Mouse (Mus musculus): ENCODE results near the gene Pnlip. TPM values are rescaled to one million over a fixed set of nuclear protein-coding genes. Genes with fewer than 3 reads are reported as not detected.

The Pnlip gene
- polyA plus RNA-seq, 2 experiments: not detected

DNA sequence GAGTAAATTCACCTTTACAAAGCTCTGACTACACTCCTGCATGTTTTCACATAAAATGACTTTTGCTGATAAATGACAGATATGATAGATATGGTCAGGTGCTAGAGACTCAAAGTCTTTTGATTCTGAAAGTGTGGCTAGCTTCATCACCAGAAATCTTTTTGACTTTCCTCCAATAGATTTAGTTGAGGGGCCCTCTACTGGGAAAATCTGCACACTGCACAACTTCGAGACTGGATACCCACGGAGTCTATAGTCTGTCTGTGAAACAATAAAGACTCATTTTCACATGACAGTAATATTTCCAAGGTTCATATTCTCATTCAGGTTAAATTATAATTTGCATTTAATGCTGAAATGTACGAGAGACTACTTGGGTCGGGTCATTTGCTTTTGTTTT lies 9.8 kb downstream of the Pnlip start:
- Histone ChIP-seq H3K9ac (ENCODE audit: low read depth, low read length, severe bottlenecking) (no peak overlapping the region), H3K36me3 (ENCODE audit: control insufficient read depth, insufficient read depth, low read length) (no peaks in the 10 kb centered on the region), H3K27ac (replicated peaks; ENCODE audit: low read depth, low read length) (no peak overlapping the region), H3K27me3 (ENCODE audit: control insufficient read depth, insufficient read depth, low read length) (no peaks in the 10 kb centered on the region), H3K4me2 (replicated peaks; ENCODE audit: low read depth, low read length, severe bottlenecking) (no peak overlapping the region), H3K9me3 (ENCODE audit: control insufficient read depth, low read length) (no peaks in the 10 kb centered on the region), H3K4me3 (replicated peaks; ENCODE audit: low read length) (no peak overlapping the region), H3K4me1 (ENCODE audit: control insufficient read depth, insufficient read depth, low read length) (no peaks in the 10 kb centered on the region)
- 69% methylated on average over 4 of the region's 4 CpGs for WGBS
- DNase-seq (ENCODE audit: low spot score) (no peak), ATAC-seq (ENCODE audit: low FRiP score, low read depth) (no peak)
- TF ChIP-seq POLR2A (IDR thresholded peaks at IDR 0.05; ENCODE audit: borderline replicate concordance, extremely low read depth, insufficient read depth, insufficient read length): no peak

DNA sequence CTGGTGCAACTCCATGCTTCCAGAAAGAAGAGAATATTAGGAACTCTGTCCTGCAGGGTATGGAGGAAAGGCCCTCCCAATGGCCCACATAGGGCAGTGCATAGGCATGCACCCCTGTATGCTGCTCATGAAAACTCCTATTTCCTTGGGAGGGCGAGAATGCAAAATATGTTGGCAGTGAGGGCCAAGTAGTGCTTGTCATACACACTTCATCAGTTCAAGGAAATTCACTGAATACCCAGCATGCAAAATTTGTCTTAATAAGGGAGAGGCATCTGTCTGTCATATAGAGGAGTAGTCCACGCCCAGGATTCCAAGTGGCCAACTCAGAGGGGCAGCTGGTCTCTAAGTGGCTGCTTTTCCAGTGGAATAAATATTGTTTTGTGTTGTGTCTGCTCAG lies 11.0 kb downstream of the Pnlip start:
- no peaks in the 10 kb centered on the region for H3K9me3 ChIP-seq (ENCODE audit: control insufficient read depth, low read length)
- no peak overlapping the region for H3K4me3 ChIP-seq (replicated peaks; ENCODE audit: low read length)
- H3K4me1 ChIP-seq (ENCODE audit: control insufficient read depth, insufficient read depth, low read length): no peaks in the 10 kb centered on the region
- no peak for TF ChIP-seq POLR2A (IDR thresholded peaks at IDR 0.05; ENCODE audit: borderline replicate concordance, extremely low read depth, insufficient read depth, insufficient read length)
- 89% methylated on average over 2 of the region's 2 CpGs for WGBS
- H3K4me2 ChIP-seq (replicated peaks; ENCODE audit: low read depth, low read length, severe bottlenecking): no peak overlapping the region
- no peaks in the 10 kb centered on the region for H3K36me3 ChIP-seq (ENCODE audit: control insufficient read depth, insufficient read depth, low read length)
- no peak overlapping the region for H3K9ac ChIP-seq (ENCODE audit: low read depth, low read length, severe bottlenecking)
- no peaks in the 10 kb centered on the region for H3K27me3 ChIP-seq (ENCODE audit: control insufficient read depth, insufficient read depth, low read length)
- DNase-seq (ENCODE audit: low spot score): no peak
- H3K27ac ChIP-seq (replicated peaks; ENCODE audit: low read depth, low read length): no peak overlapping the region
- ATAC-seq (ENCODE audit: low FRiP score, low read depth): no peak

DNA sequence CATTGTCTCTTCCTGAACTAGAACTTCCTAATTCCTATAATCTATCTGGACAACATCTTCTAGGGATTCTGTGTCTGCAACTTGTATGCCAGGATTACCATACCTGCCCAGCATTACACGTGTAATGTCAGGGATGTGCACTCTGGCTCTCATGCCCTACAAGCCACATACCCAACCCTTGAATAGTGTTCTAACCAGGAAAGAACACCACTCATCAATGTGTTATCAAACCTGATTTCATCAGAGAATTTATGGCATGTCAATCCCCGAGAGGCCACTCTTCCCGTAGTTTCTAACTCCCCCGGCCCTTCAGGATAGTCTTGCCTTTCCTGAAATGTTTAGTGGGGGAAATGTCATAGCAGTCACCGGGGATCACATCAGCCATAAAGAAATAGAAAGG lies 12.6 kb downstream of the Pnlip start:
- Histone ChIP-seq H3K9me3 (ENCODE audit: control insufficient read depth, low read length) (no peaks in the 10 kb centered on the region), H3K4me1 (ENCODE audit: control insufficient read depth, insufficient read depth, low read length) (no peaks in the 10 kb centered on the region), H3K4me3 (replicated peaks; ENCODE audit: low read length) (no peak overlapping the region), H3K27me3 (ENCODE audit: control insufficient read depth, insufficient read depth, low read length) (no peaks in the 10 kb centered on the region), H3K27ac (replicated peaks; ENCODE audit: low read depth, low read length) (no peak overlapping the region), H3K9ac (ENCODE audit: low read depth, low read length, severe bottlenecking) (no peak overlapping the region), H3K4me2 (replicated peaks; ENCODE audit: low read depth, low read length, severe bottlenecking) (no peak overlapping the region), H3K36me3 (ENCODE audit: control insufficient read depth, insufficient read depth, low read length) (no peaks in the 10 kb centered on the region)
- ATAC-seq (ENCODE audit: low FRiP score, low read depth) (no peak), DNase-seq (ENCODE audit: low spot score) (no peak)
- 74% methylated on average over 5 of the region's 5 CpGs for WGBS
- TF ChIP-seq POLR2A (IDR thresholded peaks at IDR 0.05; ENCODE audit: borderline replicate concordance, extremely low read depth, insufficient read depth, insufficient read length): no peak

DNA sequence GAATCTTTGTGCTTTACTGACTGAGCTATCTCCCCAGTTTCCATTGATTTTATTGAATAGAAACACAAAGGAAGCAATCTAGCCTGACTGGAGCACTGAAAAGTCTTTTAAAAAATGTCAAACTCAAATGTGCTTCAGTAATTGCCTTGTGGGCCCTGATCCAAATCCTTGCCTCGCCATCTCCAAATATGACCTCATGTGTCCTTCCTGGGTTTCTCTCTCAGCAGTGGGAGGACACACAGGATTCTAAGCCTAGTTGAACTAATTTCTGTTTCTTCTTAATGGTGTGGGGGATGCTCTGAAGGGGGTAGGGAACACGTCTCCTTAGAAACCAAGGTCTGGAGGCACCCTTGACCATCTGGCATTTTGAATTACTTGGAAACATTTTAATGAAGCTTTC lies 22.3 kb downstream of the Pnlip start:
- no peak overlapping the region for H3K4me2 ChIP-seq (replicated peaks; ENCODE audit: low read depth, low read length, severe bottlenecking)
- DNase-seq (ENCODE audit: low spot score) (no peak), ATAC-seq (ENCODE audit: low FRiP score, low read depth) (no peak)
- H3K27me3 ChIP-seq (ENCODE audit: control insufficient read depth, insufficient read depth, low read length): no peaks in the 10 kb centered on the region
- no peak overlapping the region for H3K4me3 ChIP-seq (replicated peaks; ENCODE audit: low read length)
- no peaks in the 10 kb centered on the region for H3K9me3 ChIP-seq (ENCODE audit: control insufficient read depth, low read length)
- no peak for TF ChIP-seq POLR2A (IDR thresholded peaks at IDR 0.05; ENCODE audit: borderline replicate concordance, extremely low read depth, insufficient read depth, insufficient read length)
- H3K36me3 ChIP-seq (ENCODE audit: control insufficient read depth, insufficient read depth, low read length): no peaks in the 10 kb centered on the region
- no peak overlapping the region for H3K9ac ChIP-seq (ENCODE audit: low read depth, low read length, severe bottlenecking)
- WGBS: 41% methylated on average over 2 of the region's 2 CpGs
- 0 out of 2 replicates have a peak, but pooled peaks cover 3% of the 10 kb centered on the region for H3K4me1 ChIP-seq (ENCODE audit: control insufficient read depth, insufficient read depth, low read length)
- H3K27ac ChIP-seq (replicated peaks; ENCODE audit: low read depth, low read length): no peak overlapping the region

DNA sequence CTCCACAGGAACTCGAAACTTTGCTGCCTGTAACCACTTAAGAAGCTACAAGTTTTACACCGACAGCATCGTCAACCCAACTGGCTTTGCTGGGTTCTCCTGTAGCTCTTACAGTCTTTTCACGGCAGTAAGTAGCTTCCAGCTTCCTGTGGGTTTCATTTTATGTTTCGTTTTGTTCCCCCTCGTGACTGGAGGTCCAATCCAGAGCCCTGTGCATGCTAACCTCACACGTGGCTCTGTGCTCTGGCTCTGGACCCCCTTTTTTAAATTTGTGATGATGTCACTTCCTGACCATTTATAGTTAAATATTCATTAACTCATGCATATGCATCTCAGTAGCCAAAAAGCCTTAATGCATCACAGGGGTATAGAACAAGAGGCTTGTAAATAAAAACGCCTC lies 24.8 kb downstream of the Pnlip start:
- ATAC-seq (ENCODE audit: low FRiP score, low read depth) (no peak), DNase-seq (ENCODE audit: low spot score) (no peak)
- H3K27ac ChIP-seq (replicated peaks; ENCODE audit: low read depth, low read length): no peak overlapping the region
- WGBS: 31% methylated on average over 8 of the region's 8 CpGs
- H3K4me1 ChIP-seq (ENCODE audit: control insufficient read depth, insufficient read depth, low read length): 0 out of 2 replicates have a peak, but pooled peaks cover 3% of the 10 kb centered on the region
- no peak overlapping the region for H3K4me3 ChIP-seq (replicated peaks; ENCODE audit: low read length)
- H3K9me3 ChIP-seq (ENCODE audit: control insufficient read depth, low read length): no peaks in the 10 kb centered on the region
- H3K4me2 ChIP-seq (replicated peaks; ENCODE audit: low read depth, low read length, severe bottlenecking): no peak overlapping the region
- no peaks in the 10 kb centered on the region for H3K36me3 ChIP-seq (ENCODE audit: control insufficient read depth, insufficient read depth, low read length)
- no peak for TF ChIP-seq POLR2A (IDR thresholded peaks at IDR 0.05; ENCODE audit: borderline replicate concordance, extremely low read depth, insufficient read depth, insufficient read length)
- H3K9ac ChIP-seq (ENCODE audit: low read depth, low read length, severe bottlenecking): no peak overlapping the region
- no peaks in the 10 kb centered on the region for H3K27me3 ChIP-seq (ENCODE audit: control insufficient read depth, insufficient read depth, low read length)

DNA sequence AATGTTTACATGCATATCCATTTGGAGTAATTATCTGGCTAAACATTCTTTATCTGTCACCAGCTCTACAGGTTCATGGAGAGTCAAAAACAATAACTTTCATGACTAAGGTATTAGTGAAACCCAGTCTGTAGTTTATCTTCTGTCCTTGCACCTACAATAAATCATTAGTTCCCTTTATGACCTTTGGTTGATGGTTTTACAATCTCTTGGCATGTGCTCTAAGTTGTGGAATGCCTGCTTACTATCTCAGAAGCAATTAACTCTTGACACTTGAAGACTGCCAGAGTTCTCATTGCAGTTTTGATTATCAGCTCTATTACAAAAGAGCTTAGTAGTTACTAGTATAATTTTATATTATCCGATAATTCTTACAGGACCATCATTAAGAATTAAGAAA lies 36.6 kb downstream of the Pnlip start:
- Histone ChIP-seq H3K4me1 (ENCODE audit: control insufficient read depth, insufficient read depth, low read length) (no peaks in the 10 kb centered on the region), H3K27me3 (ENCODE audit: control insufficient read depth, insufficient read depth, low read length) (no peaks in the 10 kb centered on the region), H3K9me3 (ENCODE audit: control insufficient read depth, low read length) (no peaks in the 10 kb centered on the region), H3K4me2 (replicated peaks; ENCODE audit: low read depth, low read length, severe bottlenecking) (no peak overlapping the region), H3K36me3 (ENCODE audit: control insufficient read depth, insufficient read depth, low read length) (no peaks in the 10 kb centered on the region), H3K27ac (replicated peaks; ENCODE audit: low read depth, low read length) (no peak overlapping the region), H3K4me3 (replicated peaks; ENCODE audit: low read length) (no peak overlapping the region), H3K9ac (ENCODE audit: low read depth, low read length, severe bottlenecking) (no peak overlapping the region)
- no peak for TF ChIP-seq POLR2A (IDR thresholded peaks at IDR 0.05; ENCODE audit: borderline replicate concordance, extremely low read depth, insufficient read depth, insufficient read length)
- ATAC-seq (ENCODE audit: low FRiP score, low read depth): no peak
- WGBS: 26% methylated on average over 1 of the region's 1 CpGs
- no peak for DNase-seq (ENCODE audit: low spot score)
